Mouse (Mus musculus): ENCODE results near the gene Eif3d. TPM values are rescaled to one million over a fixed set of nuclear protein-coding genes. Genes with fewer than 3 reads are reported as not detected.

Eif3d gene
- polyA plus RNA-seq, 1 experiment from 2014 or later: 256 TPM

- ATAC-seq (ENCODE audit: low FRiP score) (no peak), DNase-seq (ENCODE audit: low spot score, missing footprints) (no peak)
- H3K4me3 ChIP-seq (ENCODE audit: low read depth, low read length): no peak overlapping the region
- no peak overlapping the region for H3K27ac ChIP-seq (ENCODE audit: low read depth, low read length)
- H3K4me2 ChIP-seq: no peak overlapping the region
- no peaks in the 10 kb centered on the region; the same call in 1 of the 2 replicates for H3K36me3 ChIP-seq (ENCODE audit: control insufficient read depth, insufficient read depth, low read length)
- H3K4me1 ChIP-seq (ENCODE audit: control insufficient read depth, insufficient read depth, low read length): peaks cover 3% of the 10 kb centered on the region; the same call in 1 of the 2 replicates
- no peaks in the 10 kb centered on the region for H3K9me3 ChIP-seq (ENCODE audit: control insufficient read depth, low read length)
- H3K27me3 ChIP-seq (ENCODE audit: control insufficient read depth, insufficient read depth, low read length): no peaks in the 10 kb centered on the region
- WGBS: 83% methylated on average over 14 of the region's 14 CpGs
- H3K9ac ChIP-seq (ENCODE audit: low read length): no peak overlapping the region
Observed at GRCm38 (mm10) chr15:77935673-77936375, 34.8 kb downstream of the Eif3d start.

GRCm38 (mm10) chr15:77934968-77935367 is 35.6 kb downstream of the Eif3d start:
- no peaks in the 10 kb centered on the region for H3K27me3 ChIP-seq (ENCODE audit: control insufficient read depth, insufficient read depth, low read length)
- no peaks in the 10 kb centered on the region; the same call in 1 of the 2 replicates for H3K36me3 ChIP-seq (ENCODE audit: control insufficient read depth, insufficient read depth, low read length)
- no peaks in the 10 kb centered on the region for H3K9me3 ChIP-seq (ENCODE audit: control insufficient read depth, low read length)
- ATAC-seq (ENCODE audit: low FRiP score) (no peak), DNase-seq (ENCODE audit: low spot score, missing footprints) (no peak)
- H3K4me1 ChIP-seq (ENCODE audit: control insufficient read depth, insufficient read depth, low read length): peaks cover 3% of the 10 kb centered on the region; the same call in 1 of the 2 replicates
- H3K27ac ChIP-seq (ENCODE audit: low read depth, low read length): no peak overlapping the region
- H3K4me3 ChIP-seq (ENCODE audit: low read depth, low read length): no peak overlapping the region
- no peak overlapping the region for H3K4me2 ChIP-seq
- H3K9ac ChIP-seq (ENCODE audit: low read length): no peak overlapping the region
- 76% methylated on average over 5 of the region's 5 CpGs for WGBS

- ATAC-seq (ENCODE audit: low FRiP score): no peak
Observed at GRCm38 (mm10) chr15:77934326-77934725, 36.3 kb downstream of the Eif3d start.

GRCm38 (mm10) chr15:77933770-77934169 is 36.8 kb downstream of the Eif3d start:
- Histone ChIP-seq H3K27ac (ENCODE audit: low read depth, low read length) (no peak overlapping the region), H3K9ac (ENCODE audit: low read length) (peak overlapping the region; percentile 17; the same call in 1 of the 2 replicates), H3K36me3 (ENCODE audit: control insufficient read depth, insufficient read depth, low read length) (no peaks in the 10 kb centered on the region; the same call in 1 of the 2 replicates), H3K4me3 (ENCODE audit: low read depth, low read length) (no peak overlapping the region), H3K4me1 (ENCODE audit: control insufficient read depth, insufficient read depth, low read length) (peaks cover 9% of the 10 kb centered on the region; the same call in 1 of the 2 replicates), H3K27me3 (ENCODE audit: control insufficient read depth, insufficient read depth, low read length) (no peaks in the 10 kb centered on the region), H3K9me3 (ENCODE audit: control insufficient read depth, low read length) (no peaks in the 10 kb centered on the region), H3K4me2 (no peak overlapping the region)
- under 1% methylated on average over 14 of the region's 14 CpGs for WGBS
- peak; percentile 99 for DNase-seq (ENCODE audit: low spot score, missing footprints)
- peak; percentile 57 for ATAC-seq (ENCODE audit: low FRiP score)

More at GRCm38 (mm10) chr15:77934326-77934725, 36.3 kb downstream of the Eif3d start:
- H3K9ac ChIP-seq (ENCODE audit: low read length): no peak overlapping the region
- no peaks in the 10 kb centered on the region for H3K27me3 ChIP-seq (ENCODE audit: control insufficient read depth, insufficient read depth, low read length)
- H3K4me2 ChIP-seq: no peak overlapping the region
- no peak for DNase-seq (ENCODE audit: low spot score, missing footprints)
- no peak overlapping the region for H3K4me3 ChIP-seq (ENCODE audit: low read depth, low read length)
- peaks cover 9% of the 10 kb centered on the region; the same call in 1 of the 2 replicates for H3K4me1 ChIP-seq (ENCODE audit: control insufficient read depth, insufficient read depth, low read length)
- no peaks in the 10 kb centered on the region for H3K9me3 ChIP-seq (ENCODE audit: control insufficient read depth, low read length)
- WGBS: 81% methylated on average over 11 of the region's 11 CpGs
- H3K27ac ChIP-seq (ENCODE audit: low read depth, low read length): no peak overlapping the region
- H3K36me3 ChIP-seq (ENCODE audit: control insufficient read depth, insufficient read depth, low read length): no peaks in the 10 kb centered on the region; the same call in 1 of the 2 replicates

- DNase-seq (ENCODE audit: low spot score, missing footprints) (no peak), ATAC-seq (ENCODE audit: low FRiP score) (no peak)
- Histone ChIP-seq H3K4me3 (ENCODE audit: low read depth, low read length) (no peak overlapping the region), H3K9ac (ENCODE audit: low read length) (no peak overlapping the region), H3K4me1 (ENCODE audit: control insufficient read depth, insufficient read depth, low read length) (peaks cover 9% of the 10 kb centered on the region; the same call in 1 of the 2 replicates), H3K27ac (ENCODE audit: low read depth, low read length) (no peak overlapping the region), H3K27me3 (ENCODE audit: control insufficient read depth, insufficient read depth, low read length) (no peaks in the 10 kb centered on the region), H3K36me3 (ENCODE audit: control insufficient read depth, insufficient read depth, low read length) (no peaks in the 10 kb centered on the region; the same call in 1 of the 2 replicates), H3K9me3 (ENCODE audit: control insufficient read depth, low read length) (no peaks in the 10 kb centered on the region), H3K4me2 (no peak overlapping the region)
- 73% methylated on average over 3 of the region's 3 CpGs for WGBS
Observed at GRCm38 (mm10) chr15:77933222-77933621, 37.4 kb downstream of the Eif3d start.

- Histone ChIP-seq H3K27me3 (ENCODE audit: control insufficient read depth, insufficient read depth, low read length) (no peaks in the 10 kb centered on the region), H3K27ac (ENCODE audit: low read depth, low read length) (no peak overlapping the region), H3K4me1 (ENCODE audit: control insufficient read depth, insufficient read depth, low read length) (peaks cover 14% of the 10 kb centered on the region; the same call in 1 of the 2 replicates), H3K9ac (ENCODE audit: low read length) (no peak overlapping the region), H3K4me2 (no peak overlapping the region), H3K36me3 (ENCODE audit: control insufficient read depth, insufficient read depth, low read length) (no peaks in the 10 kb centered on the region; the same call in 1 of the 2 replicates), H3K9me3 (ENCODE audit: control insufficient read depth, low read length) (no peaks in the 10 kb centered on the region), H3K4me3 (ENCODE audit: low read depth, low read length) (no peak overlapping the region)
- 75% methylated on average over 6 of the region's 6 CpGs for WGBS
- DNase-seq (ENCODE audit: low spot score, missing footprints): no peak
- ATAC-seq (ENCODE audit: low FRiP score): no peak
Observed at GRCm38 (mm10) chr15:77931689-77932016, 39.0 kb downstream of the Eif3d start.

- 88% methylated on average over 6 of the region's 6 CpGs for WGBS
Observed at GRCm38 (mm10) chr15:77930986-77931688, 39.5 kb downstream of the Eif3d start.

GRCm38 (mm10) chr15:77929804-77930203 is 40.8 kb downstream of the Eif3d start:
- DNase-seq (ENCODE audit: low spot score, missing footprints): no peak
- H3K4me3 ChIP-seq (ENCODE audit: low read depth, low read length): peak overlapping the region; percentile 75
- peak overlapping the region; percentile 69; the same call in 1 of the 2 replicates for H3K9ac ChIP-seq (ENCODE audit: low read length)
- H3K4me2 ChIP-seq: peak overlapping the region; percentile 85
- no peak for ATAC-seq (ENCODE audit: low FRiP score)
- no peaks in the 10 kb centered on the region for H3K9me3 ChIP-seq (ENCODE audit: control insufficient read depth, low read length)
- H3K27me3 ChIP-seq (ENCODE audit: control insufficient read depth, insufficient read depth, low read length): no peaks in the 10 kb centered on the region
- H3K27ac ChIP-seq (ENCODE audit: low read depth, low read length): no peak overlapping the region
- WGBS: 56% methylated on average over 8 of the region's 8 CpGs
- peaks cover 14% of the 10 kb centered on the region; the same call in 1 of the 2 replicates for H3K4me1 ChIP-seq (ENCODE audit: control insufficient read depth, insufficient read depth, low read length)
- H3K36me3 ChIP-seq (ENCODE audit: control insufficient read depth, insufficient read depth, low read length): no peaks in the 10 kb centered on the region; the same call in none of the 2 replicates

More at GRCm38 (mm10) chr15:77930986-77931688, 39.5 kb downstream of the Eif3d start:
- DNase-seq (ENCODE audit: low spot score, missing footprints) (no peak), ATAC-seq (ENCODE audit: low FRiP score) (no peak)
- Histone ChIP-seq H3K4me3 (ENCODE audit: low read depth, low read length) (no peak overlapping the region), H3K36me3 (ENCODE audit: control insufficient read depth, insufficient read depth, low read length) (no peaks in the 10 kb centered on the region; the same call in 1 of the 2 replicates), H3K27ac (ENCODE audit: low read depth, low read length) (no peak overlapping the region), H3K4me1 (ENCODE audit: control insufficient read depth, insufficient read depth, low read length) (peaks cover 14% of the 10 kb centered on the region; the same call in 1 of the 2 replicates), H3K9ac (ENCODE audit: low read length) (no peak overlapping the region), H3K4me2 (no peak overlapping the region), H3K27me3 (ENCODE audit: control insufficient read depth, insufficient read depth, low read length) (no peaks in the 10 kb centered on the region), H3K9me3 (ENCODE audit: control insufficient read depth, low read length) (no peaks in the 10 kb centered on the region)

All from midbrain, embryonic 11.5 days (tissue).